Mouse (Mus musculus): ENCODE measurements around the gene Xrcc4. TPM values are rescaled to one million over a fixed set of nuclear protein-coding genes. Genes with fewer than 3 reads are reported as not detected.
"Not testable (repeated sequence)": the region's sequence is repeated elsewhere in the genome, so short reads cannot be mapped to it uniquely, and the experiment has no call there.

Gene Xrcc4
- 12.3 TPM in 2 replicates for polyA plus RNA-seq (2012; ENCODE audit: insufficient read depth, insufficient read length, missing spikeins)

GRCm38 (mm10) chr13:90088962-90089824, at the start of gene Xrcc4, which contains the start of gene Tmem167:
Gene Xrcc4 (minus strand): TSS chr13:90089608.
Gene Tmem167 (plus strand): TSS chr13:90089123.
- no peaks in the 10 kb centered on the region for H3K4me1 ChIP-seq (ENCODE audit: control insufficient read depth, insufficient read depth, insufficient read length, low read length)
- H3K27ac ChIP-seq (replicated peaks; ENCODE audit: low read depth, low read length) = peak within 1 kb of the TSS; percentile 88
- peak within 1 kb of the TSS; percentile 74 for H3K4me3 ChIP-seq (ENCODE audit: insufficient read depth, low read depth, low read length)

GRCm38 (mm10) chr13:90136156-90136910, 46.9 kb upstream of the Xrcc4 start:
- Histone ChIP-seq H3K27ac (replicated peaks; ENCODE audit: low read depth, low read length) (no peak overlapping the region), H3K4me1 (ENCODE audit: control insufficient read depth, insufficient read depth, insufficient read length, low read length) (no peaks in the 10 kb centered on the region), H3K4me3 (ENCODE audit: insufficient read depth, low read depth, low read length) (no peak overlapping the region)

- Histone ChIP-seq H3K4me1 (ENCODE audit: control insufficient read depth, insufficient read depth, insufficient read length, low read length) (no peaks in the 10 kb centered on the region), H3K27ac (replicated peaks; ENCODE audit: low read depth, low read length) (no peak overlapping the region), H3K4me3 (ENCODE audit: insufficient read depth, low read depth, low read length) (no peak overlapping the region)
These were observed 22.3 kb upstream of the Xrcc4 start for GRCm38 (mm10) chr13:90111681-90112080.

DNA sequence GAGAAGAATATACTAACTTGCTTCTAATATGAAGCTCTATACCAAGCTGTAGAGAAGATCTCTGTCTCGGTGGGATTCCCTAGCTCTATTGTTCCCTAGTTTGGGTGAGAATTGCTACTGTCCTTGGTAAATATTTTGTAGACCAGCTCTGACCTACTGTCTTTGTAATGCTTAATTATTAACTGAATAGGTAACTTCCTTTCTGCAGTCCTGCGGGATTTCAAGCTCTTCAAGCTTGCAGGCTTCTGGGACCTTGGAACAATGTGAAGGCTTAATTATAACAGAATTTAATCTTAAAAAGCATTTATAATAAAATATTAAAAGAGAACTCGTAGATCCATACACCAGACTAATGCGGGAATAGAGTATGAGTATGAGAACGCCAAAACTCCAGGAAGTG, 19.3 kb upstream of the Xrcc4 start:
- not testable (repeated sequence) for H3K27ac ChIP-seq (replicated peaks; ENCODE audit: low read depth, low read length); H3K4me3 ChIP-seq (ENCODE audit: insufficient read depth, low read depth, low read length); H3K4me1 ChIP-seq (ENCODE audit: control insufficient read depth, insufficient read depth, insufficient read length, low read length)

DNA sequence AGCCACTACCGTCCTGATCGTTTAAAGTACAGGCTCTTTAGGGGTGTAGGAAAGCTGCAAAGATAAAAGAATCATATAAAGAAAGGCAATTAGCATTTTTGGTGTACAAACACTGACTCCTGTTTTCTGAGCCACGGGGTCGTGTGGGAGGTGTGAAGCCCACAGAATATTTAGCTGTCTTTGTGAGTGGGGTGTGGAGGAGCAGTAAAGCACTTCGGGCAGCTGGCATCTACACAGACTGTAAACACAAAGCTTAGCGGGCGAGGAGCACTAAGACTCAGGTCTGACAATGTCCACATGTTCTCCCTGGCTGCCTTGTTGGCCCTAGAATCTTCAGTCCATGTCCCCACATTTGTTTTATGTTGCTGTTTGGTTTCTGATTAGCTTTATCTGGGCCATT, 16.7 kb upstream of the Xrcc4 start:
- H3K27ac ChIP-seq (replicated peaks; ENCODE audit: low read depth, low read length) = no peak overlapping the region
- no peaks in the 10 kb centered on the region for H3K4me1 ChIP-seq (ENCODE audit: control insufficient read depth, insufficient read depth, insufficient read length, low read length)
- no peak overlapping the region for H3K4me3 ChIP-seq (ENCODE audit: insufficient read depth, low read depth, low read length)

DNA sequence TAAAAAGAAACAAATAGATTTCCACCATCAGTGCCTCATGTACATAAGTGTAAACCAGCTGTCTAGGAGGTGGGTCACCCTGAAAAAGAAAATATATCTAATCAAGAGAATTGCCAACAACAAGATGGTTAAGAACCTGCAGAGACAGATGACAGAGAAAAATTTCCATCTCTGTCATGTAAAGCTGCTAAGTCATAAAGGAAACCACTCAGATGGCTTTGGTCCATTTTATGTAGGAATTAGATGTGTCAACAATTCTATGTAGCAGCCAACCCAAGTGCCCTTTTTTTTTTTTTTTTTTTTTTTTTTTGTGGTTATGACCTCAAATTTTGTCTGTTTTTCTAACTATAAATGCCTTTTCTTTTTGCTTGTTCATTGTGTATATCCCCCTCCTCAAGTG, 12.1 kb upstream of the Xrcc4 start:
- H3K4me3 ChIP-seq (ENCODE audit: insufficient read depth, low read depth, low read length) = no peak overlapping the region

DNA sequence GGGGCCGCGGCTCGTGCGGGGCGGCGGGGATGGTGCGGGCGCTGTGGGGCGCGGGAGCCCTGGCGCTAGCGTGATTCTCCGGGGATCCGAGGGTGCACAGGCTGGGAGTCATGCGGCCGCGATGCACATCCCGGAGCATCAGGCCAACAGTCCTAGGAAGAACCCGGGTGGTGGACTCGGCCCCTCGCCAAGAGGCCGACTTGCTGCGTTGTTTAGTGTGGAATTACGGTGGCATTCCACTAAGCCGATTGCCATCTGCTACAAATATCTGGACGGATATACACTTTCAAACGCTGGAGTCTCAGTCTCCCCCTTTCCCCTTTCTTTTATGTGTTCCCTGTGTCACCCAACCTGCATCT, 396 bp upstream of the Xrcc4 start:
- H3K4me3 ChIP-seq (ENCODE audit: insufficient read depth, low read depth, low read length) = peak overlapping the region; percentile 71
- no peaks in the 10 kb centered on the region for H3K4me1 ChIP-seq (ENCODE audit: control insufficient read depth, insufficient read depth, insufficient read length, low read length)
- H3K27ac ChIP-seq (replicated peaks; ENCODE audit: low read depth, low read length) = 0 out of 2 replicates have a peak overlapping the region, but pooled peaks have one; percentile 5

More for the DNA sequence above, 12.1 kb upstream of the Xrcc4 start:
- Histone ChIP-seq H3K4me1 (ENCODE audit: control insufficient read depth, insufficient read depth, insufficient read length, low read length) (no peaks in the 10 kb centered on the region), H3K27ac (replicated peaks; ENCODE audit: low read depth, low read length) (no peak overlapping the region)

GRCm38 (mm10) chr13:90061877-90062276, 27.5 kb downstream of the Xrcc4 start:
- Histone ChIP-seq H3K4me3 (ENCODE audit: insufficient read depth, low read depth, low read length) (no peak overlapping the region), H3K4me1 (ENCODE audit: control insufficient read depth, insufficient read depth, insufficient read length, low read length) (no peaks in the 10 kb centered on the region), H3K27ac (replicated peaks; ENCODE audit: low read depth, low read length) (no peak overlapping the region)

DNA sequence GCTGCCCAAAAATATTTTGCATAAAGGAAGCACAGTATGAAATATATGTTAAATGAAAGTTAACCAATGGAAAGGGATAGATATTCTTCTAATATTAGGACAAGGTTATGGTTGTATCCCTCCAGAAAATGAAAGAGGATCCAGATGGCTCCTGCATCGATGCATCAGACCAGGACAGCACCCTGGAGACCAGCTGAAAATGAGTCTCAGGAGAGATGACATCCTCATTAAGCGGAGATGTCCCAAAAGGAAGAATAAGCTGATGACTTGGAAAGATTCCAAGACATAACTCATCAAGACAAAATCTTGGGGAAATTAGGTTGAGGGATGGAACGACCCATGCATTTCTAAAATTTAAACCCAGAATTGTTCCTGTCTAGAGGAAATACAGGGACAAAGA, 37.0 kb downstream of the Xrcc4 start:
- H3K4me1 ChIP-seq (ENCODE audit: control insufficient read depth, insufficient read depth, insufficient read length, low read length) = no peaks in the 10 kb centered on the region
- no peak overlapping the region for H3K27ac ChIP-seq (replicated peaks; ENCODE audit: low read depth, low read length)
- no peak overlapping the region for H3K4me3 ChIP-seq (ENCODE audit: insufficient read depth, low read depth, low read length)

DNA sequence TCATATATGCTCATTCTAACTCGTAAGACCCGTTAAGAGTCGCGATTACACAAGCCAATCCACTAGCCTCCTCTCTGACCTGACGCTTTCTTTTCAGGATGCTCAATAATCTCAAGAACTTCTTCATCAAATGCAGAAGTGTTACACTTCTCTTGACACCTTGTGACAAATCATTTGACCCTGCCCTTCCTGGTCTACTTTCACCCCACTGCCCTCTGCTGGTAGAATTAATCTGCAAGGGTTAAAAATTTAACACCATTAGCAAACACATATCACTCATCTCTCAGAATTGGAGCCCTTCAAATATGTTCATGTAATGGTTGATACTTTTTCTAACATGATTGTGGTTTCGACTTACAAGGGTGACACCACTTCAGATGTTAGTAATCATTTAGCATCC, 37.7 kb downstream of the Xrcc4 start:
- H3K4me1 ChIP-seq (ENCODE audit: control insufficient read depth, insufficient read depth, insufficient read length, low read length) = no peaks in the 10 kb centered on the region
- no peak overlapping the region for H3K27ac ChIP-seq (replicated peaks; ENCODE audit: low read depth, low read length)
- H3K4me3 ChIP-seq (ENCODE audit: insufficient read depth, low read depth, low read length) = no peak overlapping the region

- H3K4me1 ChIP-seq (ENCODE audit: control insufficient read depth, insufficient read depth, insufficient read length, low read length) = no peaks in the 10 kb centered on the region
- H3K27ac ChIP-seq (replicated peaks; ENCODE audit: low read depth, low read length) = no peak overlapping the region
- H3K4me3 ChIP-seq (ENCODE audit: insufficient read depth, low read depth, low read length) = no peak overlapping the region
These were observed 49.8 kb downstream of the Xrcc4 start for GRCm38 (mm10) chr13:90039613-90040012.

DNA sequence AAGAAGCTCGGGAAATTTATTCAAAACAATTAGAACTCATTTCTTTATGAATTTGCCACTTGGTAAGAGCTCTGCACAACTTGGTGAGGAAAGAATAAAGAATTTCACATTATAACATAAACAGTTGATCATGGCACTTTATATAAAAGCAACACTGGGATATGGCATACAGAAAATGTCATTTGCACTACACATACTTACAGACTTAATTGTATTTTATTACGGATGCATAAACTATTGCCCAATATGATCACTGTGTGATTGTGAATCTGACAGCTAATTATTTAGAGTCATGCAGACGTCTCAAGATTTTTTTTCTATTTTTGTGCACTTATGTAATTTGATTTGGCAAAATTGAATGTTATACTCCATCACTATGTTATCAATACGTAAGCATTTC, 56.4 kb downstream of the Xrcc4 start:
- H3K27ac ChIP-seq (replicated peaks; ENCODE audit: low read depth, low read length) = no peak overlapping the region
- no peaks in the 10 kb centered on the region for H3K4me1 ChIP-seq (ENCODE audit: control insufficient read depth, insufficient read depth, insufficient read length, low read length)
- no peak overlapping the region for H3K4me3 ChIP-seq (ENCODE audit: insufficient read depth, low read depth, low read length)

DNA sequence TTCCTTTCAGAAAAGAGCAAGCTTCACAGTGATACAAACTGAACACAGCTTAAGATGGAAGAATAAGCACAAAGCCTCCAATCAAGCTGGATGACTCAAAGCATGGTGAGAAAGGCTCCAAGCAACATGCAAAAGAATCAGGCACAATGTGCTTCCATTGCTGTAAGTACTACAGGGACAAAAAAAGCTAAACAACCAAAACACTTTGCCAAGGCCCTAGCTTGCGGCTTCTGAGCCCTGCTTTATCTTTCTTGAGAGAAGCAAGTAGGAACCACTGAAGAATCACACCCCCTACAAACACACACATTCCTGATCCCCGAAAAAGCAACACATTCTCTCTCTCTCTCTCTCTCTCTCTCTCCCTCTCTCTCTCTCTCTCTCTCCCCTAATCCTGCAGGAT, 56.9 kb downstream of the Xrcc4 start:
- Histone ChIP-seq H3K4me3 (ENCODE audit: insufficient read depth, low read depth, low read length) (no peak overlapping the region), H3K27ac (replicated peaks; ENCODE audit: low read depth, low read length) (no peak overlapping the region), H3K4me1 (ENCODE audit: control insufficient read depth, insufficient read depth, insufficient read length, low read length) (no peaks in the 10 kb centered on the region)

DNA sequence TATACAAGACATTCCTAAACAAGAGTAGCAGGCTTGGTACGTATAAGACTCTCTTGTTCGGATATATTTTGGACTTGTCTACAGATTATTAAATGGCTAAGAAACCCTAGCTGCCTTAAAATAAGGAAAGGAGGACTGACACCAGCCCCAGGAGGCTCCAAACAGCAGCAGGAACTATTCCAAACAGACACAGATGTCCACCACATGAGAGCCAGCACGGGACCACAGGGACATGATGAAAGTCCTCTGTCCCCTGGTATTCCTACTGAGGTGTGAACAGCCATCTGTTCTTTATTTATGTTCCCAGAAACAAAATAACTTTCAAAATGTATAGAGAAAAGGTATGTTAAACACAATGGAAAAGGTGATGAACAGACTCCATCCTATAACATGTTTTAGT, 58.5 kb downstream of the Xrcc4 start:
- no peak overlapping the region for H3K4me3 ChIP-seq (ENCODE audit: insufficient read depth, low read depth, low read length)
- no peaks in the 10 kb centered on the region for H3K4me1 ChIP-seq (ENCODE audit: control insufficient read depth, insufficient read depth, insufficient read length, low read length)
- no peak overlapping the region for H3K27ac ChIP-seq (replicated peaks; ENCODE audit: low read depth, low read length)

DNA sequence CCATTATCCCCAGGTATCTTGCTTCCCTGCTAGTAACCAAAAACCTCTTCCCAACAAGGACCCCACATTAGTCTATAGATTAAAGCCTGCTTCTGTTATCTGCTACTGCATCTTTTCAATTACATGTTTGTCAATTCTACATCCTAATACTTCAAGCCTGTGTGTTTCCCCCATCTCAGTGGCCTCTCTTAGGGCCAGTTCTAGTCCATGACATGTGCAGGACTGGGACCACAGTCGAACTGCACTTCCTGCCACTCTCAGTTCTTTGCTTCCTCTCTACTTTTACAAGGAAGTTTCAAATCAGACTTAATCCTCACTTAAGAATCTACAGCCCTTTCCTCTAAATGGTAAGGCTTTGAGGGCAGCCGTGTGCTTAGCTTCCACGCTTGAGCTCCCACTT, 76.8 kb downstream of the Xrcc4 start:
- Histone ChIP-seq H3K4me1 (ENCODE audit: control insufficient read depth, insufficient read depth, insufficient read length, low read length) (peaks cover 4% of the 10 kb centered on the region; the same call in 1 of the 2 replicates), H3K4me3 (ENCODE audit: insufficient read depth, low read depth, low read length) (no peak overlapping the region), H3K27ac (replicated peaks; ENCODE audit: low read depth, low read length) (no peak overlapping the region)
